Mouse (Mus musculus) spleen, embryonic (tissue): ENCODE measurements around the gene Gm20914.
"Not testable (repeated sequence)": the region's sequence is repeated elsewhere in the genome, so short reads cannot be mapped to it uniquely, and the experiment has no call there.

Experiments used
- CTCF ChIA-PET: fragments of 350-600 bp; sonication (Branson Sonifier 250); formaldehyde crosslinking; loops from one replicate; lab custom pipeline; 2022; lab: Charles Lee

Gene Gm20914

GRCm38 (mm10) chrY:5725678-5726077 is at the start of gene Gm20914:
Gm20914 (plus strand) TSS chrY:5725978.
- CTCF ChIA-PET = not testable (repeated sequence)
